Mouse (Mus musculus): ENCODE results near the gene Fmo2. TPM values are rescaled to one million over a fixed set of nuclear protein-coding genes. Genes with fewer than 3 reads are reported as not detected.

Gene Fmo2
- total and polyA plus RNA-seq, 2 experiments from 2014 or later, result 0.14 to 0.44 TPM

GRCm38 (mm10) chr1:162867396-162867795 lies 31.1 kb downstream of the Fmo2 start:
- no peak overlapping the region for H3K9ac ChIP-seq (replicated peaks; ENCODE audit: low read length, poor library complexity, severe bottlenecking)
- WGBS, result 86% methylated on average over 4 of the region's 4 CpGs
- DNase-seq (ENCODE audit: low spot score) (no peak), ATAC-seq (ENCODE audit: low FRiP score) (no peak)
- no peaks in the 10 kb centered on the region for H3K36me3 ChIP-seq (ENCODE audit: insufficient read depth, low read length)
- no peaks in the 10 kb centered on the region for H3K27me3 ChIP-seq (ENCODE audit: insufficient read depth, low read length)
- H3K4me1 ChIP-seq (ENCODE audit: insufficient read depth, low read length), result no peaks in the 10 kb centered on the region
- no peaks in the 10 kb centered on the region for H3K9me3 ChIP-seq (ENCODE audit: low read length)
- no peak overlapping the region for H3K4me3 ChIP-seq (ENCODE audit: low read depth, low read length)
- no peak for TF ChIP-seq CTCF (IDR thresholded peaks at IDR 0.05)
- H3K27ac ChIP-seq (ENCODE audit: low read depth, low read length), result no peak overlapping the region
- no peak overlapping the region for H3K4me2 ChIP-seq (ENCODE audit: low read depth, low read length, poor library complexity, severe bottlenecking)

GRCm38 (mm10) chr1:162866280-162866681 lies 32.2 kb downstream of the Fmo2 start, which contains the start of gene Fmo1:
Gene Fmo1 (minus strand): TSS chr1:162866610.
- no peaks in the 10 kb centered on the region for H3K9me3 ChIP-seq (ENCODE audit: low read length)
- H3K9ac ChIP-seq (replicated peaks; ENCODE audit: low read length, poor library complexity, severe bottlenecking), result no peak within 1 kb of the TSS
- WGBS, result 73% methylated on average over 7 of the region's 7 CpGs
- no peak within 1 kb of the TSS for H3K4me3 ChIP-seq (ENCODE audit: low read depth, low read length)
- no peak within 1 kb of the TSS for H3K27ac ChIP-seq (ENCODE audit: low read depth, low read length)
- H3K36me3 ChIP-seq (ENCODE audit: insufficient read depth, low read length), result no peaks in the 10 kb centered on the region
- DNase-seq (ENCODE audit: low spot score) (no peak), ATAC-seq (ENCODE audit: low FRiP score) (no peak)
- no peaks in the 10 kb centered on the region for H3K27me3 ChIP-seq (ENCODE audit: insufficient read depth, low read length)
- no peak within 1 kb of the TSS for H3K4me2 ChIP-seq (ENCODE audit: low read depth, low read length, poor library complexity, severe bottlenecking)
- H3K4me1 ChIP-seq (ENCODE audit: insufficient read depth, low read length), result no peaks in the 10 kb centered on the region
- no peak for TF ChIP-seq CTCF (IDR thresholded peaks at IDR 0.05)

- no peaks in the 10 kb centered on the region for H3K4me1 ChIP-seq (ENCODE audit: insufficient read depth, low read length)
- H3K36me3 ChIP-seq (ENCODE audit: insufficient read depth, low read length), result no peaks in the 10 kb centered on the region
- no peak for TF ChIP-seq CTCF (IDR thresholded peaks at IDR 0.05)
- ATAC-seq (ENCODE audit: low FRiP score) (no peak), DNase-seq (ENCODE audit: low spot score) (no peak)
- no peaks in the 10 kb centered on the region for H3K9me3 ChIP-seq (ENCODE audit: low read length)
- no peaks in the 10 kb centered on the region for H3K27me3 ChIP-seq (ENCODE audit: insufficient read depth, low read length)
- H3K4me2 ChIP-seq (ENCODE audit: low read depth, low read length, poor library complexity, severe bottlenecking), result no peak overlapping the region
- WGBS, result 78% methylated on average over 3 of the region's 3 CpGs
- no peak overlapping the region for H3K4me3 ChIP-seq (ENCODE audit: low read depth, low read length)
- H3K9ac ChIP-seq (replicated peaks; ENCODE audit: low read length, poor library complexity, severe bottlenecking), result no peak overlapping the region
- no peak overlapping the region for H3K27ac ChIP-seq (ENCODE audit: low read depth, low read length)
These were observed 33.1 kb downstream of the Fmo2 start for GRCm38 (mm10) chr1:162865493-162865830.

- 0 out of 2 replicates have a peak, but pooled peaks have one; percentile 24 for ATAC-seq (ENCODE audit: low FRiP score)
These were observed 33.6 kb downstream of the Fmo2 start for GRCm38 (mm10) chr1:162864816-162865492.

GRCm38 (mm10) chr1:162864279-162864678 lies 34.2 kb downstream of the Fmo2 start:
- 93% methylated on average over 5 of the region's 5 CpGs for WGBS
- H3K4me2 ChIP-seq (ENCODE audit: low read depth, low read length, poor library complexity, severe bottlenecking), result no peak overlapping the region
- ATAC-seq (ENCODE audit: low FRiP score) (no peak), DNase-seq (ENCODE audit: low spot score) (no peak)
- H3K4me3 ChIP-seq (ENCODE audit: low read depth, low read length), result no peak overlapping the region
- H3K9ac ChIP-seq (replicated peaks; ENCODE audit: low read length, poor library complexity, severe bottlenecking), result no peak overlapping the region
- no peaks in the 10 kb centered on the region for H3K36me3 ChIP-seq (ENCODE audit: insufficient read depth, low read length)
- no peak for TF ChIP-seq CTCF (IDR thresholded peaks at IDR 0.05)
- H3K4me1 ChIP-seq (ENCODE audit: insufficient read depth, low read length), result no peaks in the 10 kb centered on the region
- H3K9me3 ChIP-seq (ENCODE audit: low read length), result no peaks in the 10 kb centered on the region
- H3K27ac ChIP-seq (ENCODE audit: low read depth, low read length), result no peak overlapping the region
- H3K27me3 ChIP-seq (ENCODE audit: insufficient read depth, low read length), result no peaks in the 10 kb centered on the region

More at GRCm38 (mm10) chr1:162864816-162865492, 33.6 kb downstream of the Fmo2 start:
- DNase-seq (ENCODE audit: low spot score), result no peak
- no peaks in the 10 kb centered on the region for H3K9me3 ChIP-seq (ENCODE audit: low read length)
- no peak overlapping the region for H3K27ac ChIP-seq (ENCODE audit: low read depth, low read length)
- no peak overlapping the region for H3K9ac ChIP-seq (replicated peaks; ENCODE audit: low read length, poor library complexity, severe bottlenecking)
- H3K4me1 ChIP-seq (ENCODE audit: insufficient read depth, low read length), result no peaks in the 10 kb centered on the region
- H3K4me2 ChIP-seq (ENCODE audit: low read depth, low read length, poor library complexity, severe bottlenecking), result no peak overlapping the region
- 83% methylated on average over 8 of the region's 8 CpGs for WGBS
- H3K36me3 ChIP-seq (ENCODE audit: insufficient read depth, low read length), result no peaks in the 10 kb centered on the region
- no peak overlapping the region for H3K4me3 ChIP-seq (ENCODE audit: low read depth, low read length)
- no peak for TF ChIP-seq CTCF (IDR thresholded peaks at IDR 0.05)
- no peaks in the 10 kb centered on the region for H3K27me3 ChIP-seq (ENCODE audit: insufficient read depth, low read length)

GRCm38 (mm10) chr1:162863579-162863978 lies 34.9 kb downstream of the Fmo2 start:
- DNase-seq (ENCODE audit: low spot score), result no peak
- Histone ChIP-seq H3K36me3 (ENCODE audit: insufficient read depth, low read length) (no peaks in the 10 kb centered on the region), H3K27ac (ENCODE audit: low read depth, low read length) (no peak overlapping the region), H3K4me1 (ENCODE audit: insufficient read depth, low read length) (no peaks in the 10 kb centered on the region), H3K9ac (replicated peaks; ENCODE audit: low read length, poor library complexity, severe bottlenecking) (no peak overlapping the region), H3K9me3 (ENCODE audit: low read length) (no peaks in the 10 kb centered on the region), H3K4me2 (ENCODE audit: low read depth, low read length, poor library complexity, severe bottlenecking) (no peak overlapping the region), H3K27me3 (ENCODE audit: insufficient read depth, low read length) (no peaks in the 10 kb centered on the region), H3K4me3 (ENCODE audit: low read depth, low read length) (no peak overlapping the region)
- TF ChIP-seq CTCF (IDR thresholded peaks at IDR 0.05), result no peak
- no peak for ATAC-seq (ENCODE audit: low FRiP score)
- 86% methylated on average over 3 of the region's 3 CpGs for WGBS

Data from midbrain, postnatal 0 days (tissue).